In genomic region chr1:86313772-86314125, GRCm38 (mm10) we compare ENCODE assay signal across 7 mouse cellular contexts. TPM values are rescaled to one million over a fixed set of nuclear protein-coding genes. Genes with fewer than 3 reads are reported as not detected.
DNase-seq lines count a peak whose midpoint lies in the region; ATAC-seq and TF ChIP-seq lines count a peak whose summit lies in the region.

No protein-coding gene starts in this region.

- DNase-seq in R1 (ENCODE audit: low read depth, low spot score) = peak; percentile 46
- no peak for DNase-seq in forebrain, postnatal 0 days
- peak; percentile 44 to 87 for DNase-seq in kidney, postnatal 36 days
- peak; percentile 50 for DNase-seq in thymus, adult 2 months
- DNase-seq in layer of hippocampus, adult 9-10 months (ENCODE audit: low spot score) = no peak

- no peak overlapping the region for H3K4me3 ChIP-seq in hindbrain, embryonic 12.5 days
- no peak overlapping the region for H3K4me3 ChIP-seq in hindbrain, embryonic 13.5 days
- no peak overlapping the region for H3K4me3 ChIP-seq in forebrain, postnatal 0 days (ENCODE audit: low read depth, low read length)
- no peak overlapping the region for H3K4me3 ChIP-seq in thymus, adult 2 months (ENCODE audit: control insufficient read depth, insufficient read depth, low read length)

- no peak for TF ChIP-seq POLR2A in thymus, adult 2 months (IDR thresholded peaks at IDR 0.05; ENCODE audit: control insufficient read depth, extremely low read depth, insufficient read depth, low read length, poor library complexity)

- H3K27ac ChIP-seq in hindbrain, embryonic 12.5 days = no peak overlapping the region
- H3K27ac ChIP-seq in hindbrain, embryonic 13.5 days = no peak overlapping the region
- no peak overlapping the region for H3K27ac ChIP-seq in forebrain, postnatal 0 days (ENCODE audit: low read depth, low read length)
- no peak overlapping the region for H3K27ac ChIP-seq in thymus, adult 2 months (ENCODE audit: control insufficient read depth, insufficient read depth, low read length)

- H3K36me3 ChIP-seq in hindbrain, embryonic 12.5 days = no peaks in the 10 kb centered on the region
- no peaks in the 10 kb centered on the region for H3K36me3 ChIP-seq in hindbrain, embryonic 13.5 days
- H3K36me3 ChIP-seq in forebrain, postnatal 0 days (ENCODE audit: insufficient read depth) = no peaks in the 10 kb centered on the region
- H3K36me3 ChIP-seq in thymus, adult 2 months (ENCODE audit: control insufficient read depth, insufficient read depth, low read length) = no peaks in the 10 kb centered on the region

- 30% methylated on average over 15 of the region's 15 CpGs for WGBS in hindbrain, embryonic 12.5 days
- WGBS in hindbrain, embryonic 13.5 days = 30% methylated on average over 15 of the region's 15 CpGs
- 25% methylated on average over 15 of the region's 15 CpGs for WGBS in forebrain, postnatal 0 days
- WGBS in thymus, adult 2 months = 50% methylated on average over 15 of the region's 15 CpGs

- peaks cover 17% of the 10 kb centered on the region for H3K4me1 ChIP-seq in hindbrain, embryonic 12.5 days
- H3K4me1 ChIP-seq in hindbrain, embryonic 13.5 days (replicated peaks) = peaks cover 14% of the 10 kb centered on the region
- no peaks in the 10 kb centered on the region for H3K4me1 ChIP-seq in forebrain, postnatal 0 days (ENCODE audit: insufficient read depth)
- H3K4me1 ChIP-seq in thymus, adult 2 months (replicated peaks; ENCODE audit: control insufficient read depth, insufficient read depth, low read length) = no peaks in the 10 kb centered on the region

- peaks cover 10% of the 10 kb centered on the region for H3K27me3 ChIP-seq in hindbrain, embryonic 12.5 days
- H3K27me3 ChIP-seq in hindbrain, embryonic 13.5 days = peaks cover 18% of the 10 kb centered on the region; the same call in 1 of the 2 replicates
- no peaks in the 10 kb centered on the region for H3K27me3 ChIP-seq in forebrain, postnatal 0 days (ENCODE audit: insufficient read depth, low read length)
- H3K27me3 ChIP-seq in thymus, adult 2 months (ENCODE audit: control insufficient read depth, insufficient read depth, low read length) = no peaks in the 10 kb centered on the region

- no peaks in the 10 kb centered on the region for H3K9me3 ChIP-seq in hindbrain, embryonic 12.5 days (replicated peaks)
- H3K9me3 ChIP-seq in hindbrain, embryonic 13.5 days = no peaks in the 10 kb centered on the region
- no peaks in the 10 kb centered on the region for H3K9me3 ChIP-seq in forebrain, postnatal 0 days (ENCODE audit: low read length)

- no peak for ATAC-seq in hindbrain, embryonic 12.5 days (ENCODE audit: low FRiP score)
- no peak for ATAC-seq in hindbrain, embryonic 13.5 days (ENCODE audit: low FRiP score)
- ATAC-seq in forebrain, postnatal 0 days = no peak

- no peak overlapping the region for H3K9ac ChIP-seq in hindbrain, embryonic 12.5 days
- no peak overlapping the region for H3K9ac ChIP-seq in hindbrain, embryonic 13.5 days
- no peak overlapping the region for H3K9ac ChIP-seq in forebrain, postnatal 0 days

- 0 out of 2 replicates have a peak, but pooled peaks have one; percentile 14 for TF ChIP-seq CTCF in forebrain, postnatal 0 days (IDR thresholded peaks at IDR 0.05; ENCODE audit: low read depth)
- TF ChIP-seq CTCF in thymus, adult 2 months (IDR thresholded peaks at IDR 0.05; ENCODE audit: borderline replicate concordance, control insufficient read depth, extremely low read depth, insufficient read depth, low read length, poor library complexity) = peak; percentile 70; the same call in 1 of the 2 replicates

- peak overlapping the region; percentile 19; the same call in 1 of the 2 replicates for H3K4me2 ChIP-seq in hindbrain, embryonic 12.5 days (replicated peaks)
- H3K4me2 ChIP-seq in hindbrain, embryonic 13.5 days = no peak overlapping the region
- no peak overlapping the region for H3K4me2 ChIP-seq in forebrain, postnatal 0 days (ENCODE audit: low read depth)

RNA-seq across cellular contexts. Expression of gene B3gnt7, which starts 11.1 kb away (rescaled TPM):
- 4.0 and 4.5 TPM in 2 replicates for polyA plus RNA-seq in hindbrain, embryonic 12.5 days (2016; fragmentation: Nextera tagmentation; extraction: Ambion mirVana)
- 3.7 and 5.0 TPM in 2 replicates for polyA plus RNA-seq in hindbrain, embryonic 13.5 days (2015; fragmentation: Nextera tagmentation; extraction: Ambion mirVana)
- 10.6 and 11.1 TPM in 2 replicates for total RNA-seq in forebrain, postnatal 0 days (2014; rRNA removed)
- 10.7 and 11.7 TPM in 2 replicates for polyA plus RNA-seq in forebrain, postnatal 0 days (2015; fragmentation: Nextera tagmentation; extraction: Ambion mirVana)
- 1.4 and 1.5 TPM in 2 replicates for polyA plus RNA-seq in thymus, adult 2 months (2012; rRNA removed)

RNA-seq across cellular contexts. Expression of gene Ncl, which starts 45.5 kb away (rescaled TPM):
- 345 and 366 TPM in 2 replicates for polyA plus RNA-seq in hindbrain, embryonic 12.5 days (2016; fragmentation: Nextera tagmentation; extraction: Ambion mirVana)
- 219 and 230 TPM in 2 replicates for polyA plus RNA-seq in hindbrain, embryonic 13.5 days (2015; fragmentation: Nextera tagmentation; extraction: Ambion mirVana)
- 35.9 and 50.6 TPM in 2 replicates for total RNA-seq in forebrain, postnatal 0 days (2014; rRNA removed)
- 164 and 210 TPM in 2 replicates for polyA plus RNA-seq in forebrain, postnatal 0 days (2015; fragmentation: Nextera tagmentation; extraction: Ambion mirVana)
- 17.0 and 21.5 TPM in 2 replicates for polyA plus RNA-seq in thymus, adult 2 months (2012; rRNA removed)

Comparison
In these comparisons a context has a peak if more than half of its experiments do, and no peak if none do; other contexts are left out.
1. DNase-seq: peak in R1 (single experiment), kidney, postnatal 36 days (2 of 2) and thymus, adult 2 months (single experiment); none in forebrain, postnatal 0 days (single experiment) and layer of hippocampus, adult 9-10 months (single experiment).